Mouse (Mus musculus) lung, adult 18-20 months (tissue): ENCODE measurements around the gene Zfp710.
"Not testable (repeated sequence)": the region's sequence is repeated elsewhere in the genome, so short reads cannot be mapped to it uniquely, and the experiment has no call there.

ENCODE experiments used
- DNase-seq, 2 experiments: peaks; one replicate each; pipeline ENCODE4 v3.0.0; 2022; ENCODE audit warnings: mixed read lengths in 2 of 2

Zfp710 gene

GRCm38 (mm10) chr7:80114451-80115223 is 90.0 kb downstream of the Zfp710 start:
- DNase-seq: peak; percentile 65 to 68

- peak; percentile 94 to 96 for DNase-seq
These were observed 90.6 kb downstream of the Zfp710 start, which contains the start of gene Idh2 for GRCm38 (mm10) chr7:80115224-80115590. TSS of gene Idh2 (minus strand) at chr7:80115392.

GRCm38 (mm10) chr7:80116158-80116557 is 91.5 kb downstream of the Zfp710 start:
- no peak for DNase-seq

GRCm38 (mm10) chr7:80119198-80119597 is 94.6 kb downstream of the Zfp710 start:
- no peak for DNase-seq

- DNase-seq: peak; percentile 24 to 69
These were observed 96.5 kb downstream of the Zfp710 start for GRCm38 (mm10) chr7:80121083-80121482.

- peak; percentile 28 to 40 for DNase-seq
These were observed 98.5 kb downstream of the Zfp710 start for GRCm38 (mm10) chr7:80123115-80123514.

- no peak for DNase-seq
These were observed 99.1 kb downstream of the Zfp710 start for GRCm38 (mm10) chr7:80123672-80124071.

GRCm38 (mm10) chr7:80129278-80129677 is 104.7 kb downstream of the Zfp710 start:
- peak in 1 of 2 experiments; percentile 30 for DNase-seq

- DNase-seq: peak; percentile 47 to 60
These were observed 105.9 kb downstream of the Zfp710 start for GRCm38 (mm10) chr7:80130344-80131055.

- DNase-seq: not testable (repeated sequence)
These were observed 106.7 kb downstream of the Zfp710 start for GRCm38 (mm10) chr7:80131315-80131714.

GRCm38 (mm10) chr7:80132541-80132940 is 107.9 kb downstream of the Zfp710 start:
- peak; percentile 38 to 41 for DNase-seq

- DNase-seq: peak; percentile 91 to 94
These were observed 110.0 kb downstream of the Zfp710 start for GRCm38 (mm10) chr7:80134454-80135172.

- DNase-seq: no peak
These were observed 110.5 kb downstream of the Zfp710 start for GRCm38 (mm10) chr7:80135173-80135532.

- DNase-seq: no peak
These were observed 113.8 kb downstream of the Zfp710 start for GRCm38 (mm10) chr7:80138375-80138774.

- DNase-seq: peak; percentile 73 to 75
These were observed 116.2 kb downstream of the Zfp710 start for GRCm38 (mm10) chr7:80140815-80141214.
